Comparison of ENCODE assay signal across 11 mouse cellular contexts in genomic region chr10:96190168-96190987, GRCm38 (mm10). TPM values are rescaled to one million over a fixed set of nuclear protein-coding genes. Genes with fewer than 3 reads are reported as not detected.
DNase-seq lines count a peak whose midpoint lies in the region; ATAC-seq and TF ChIP-seq lines count a peak whose summit lies in the region.
"Had no signal": no experiment of that assay in that cellular context is flagged by ENCODE, and none has a peak within 500 bp of the region (broad histone marks: within the 10 kb centered on the region; RNA-seq: fewer than 3 reads in every experiment).

No protein-coding gene starts in this region.

- DNase-seq in cerebellum, postnatal 14 days, result peak; percentile 20 to 27
- DNase-seq in cerebellum, adult 2 months, result no peak
- peak; percentile 36 for DNase-seq in neural tube, embryonic 11.5 days (ENCODE audit: low spot score)
- no peak for DNase-seq in neural tube, embryonic 10.5 days (ENCODE audit: extremely low spot score, low spot score)
- DNase-seq in lung, postnatal 10 days, result peak; percentile 68
- DNase-seq in telencephalon, adult 2 months (ENCODE audit: low read depth, low spot score), result peak; percentile 42
- no peak for DNase-seq in left cerebral cortex, postnatal 10 days (ENCODE audit: extremely low spot score in 1 of 2, low spot score in 2 of 2)
- DNase-seq: liver, embryonic 13.5 days had no signal

- no peaks in the 10 kb centered on the region for H3K36me3 ChIP-seq in neural tube, embryonic 11.5 days (ENCODE audit: control insufficient read depth, insufficient read depth, low read length)
- H3K36me3 ChIP-seq: liver, embryonic 13.5 days had no signal

- ATAC-seq in neural tube, embryonic 11.5 days (ENCODE audit: insufficient read depth, low FRiP score, low TSS enrichment), result peak; percentile 35; the same call in 1 of the 2 replicates
- no peak for ATAC-seq in erythroid progenitor cell, adult 5-6 weeks (replicated peaks; ENCODE audit: low FRiP score, poor library complexity, severe bottlenecking)

- no peak for TF ChIP-seq CTCF in cerebellum, adult 2 months (IDR thresholded peaks at IDR 0.05; ENCODE audit: borderline replicate concordance, insufficient read depth, low read depth, low read length)

- no peaks in the 10 kb centered on the region for H3K27me3 ChIP-seq in cerebellum, adult 2 months (ENCODE audit: control insufficient read depth, insufficient read depth, low read length)
- H3K27me3 ChIP-seq in neural tube, embryonic 11.5 days (ENCODE audit: control insufficient read depth, insufficient read depth, low read length), result no peaks in the 10 kb centered on the region
- H3K27me3 ChIP-seq: liver, embryonic 13.5 days had no signal

- TF ChIP-seq POLR2A in cerebellum, adult 2 months (IDR thresholded peaks at IDR 0.05; ENCODE audit: borderline replicate concordance, insufficient read depth, low read length), result no peak

- no peak overlapping the region for H3K4me3 ChIP-seq in cerebellum, adult 2 months (replicated peaks; ENCODE audit: insufficient read depth, low read depth, low read length)
- H3K4me3 ChIP-seq in neural tube, embryonic 11.5 days (ENCODE audit: low read depth, low read length), result no peak overlapping the region
- H3K4me3 ChIP-seq: liver, embryonic 13.5 days had no signal

- 24% methylated on average over 10 of the region's 10 CpGs for WGBS in cerebellum, adult 2 months
- 42% methylated on average over 10 of the region's 10 CpGs for WGBS in neural tube, embryonic 11.5 days

- H3K27ac ChIP-seq in cerebellum, adult 2 months (ENCODE audit: insufficient read depth, low read length), result no peak overlapping the region
- no peak overlapping the region for H3K27ac ChIP-seq in neural tube, embryonic 11.5 days (ENCODE audit: low read depth, low read length)
- H3K27ac ChIP-seq: liver, embryonic 13.5 days had no signal

- H3K4me1 ChIP-seq in cerebellum, adult 2 months (ENCODE audit: control insufficient read depth, insufficient read depth, low read length), result no peaks in the 10 kb centered on the region; the same call in 1 of the 2 replicates
- 0 out of 2 replicates have a peak, but pooled peaks cover 3% of the 10 kb centered on the region for H3K4me1 ChIP-seq in neural tube, embryonic 11.5 days (ENCODE audit: control insufficient read depth, insufficient read depth, low read length)

- no peaks in the 10 kb centered on the region for H3K9me3 ChIP-seq in neural tube, embryonic 11.5 days (ENCODE audit: control insufficient read depth, low read length)
- H3K9me3 ChIP-seq: liver, embryonic 13.5 days had no signal

- H3K4me2 ChIP-seq in neural tube, embryonic 11.5 days (ENCODE audit: low read depth), result no peak overlapping the region
- H3K4me2 ChIP-seq: liver, embryonic 13.5 days had no signal

- intact Hi-C loops in left cerebral cortex, postnatal 10 days (cut with DNase I), result no loop called here

- no peak overlapping the region for H3K9ac ChIP-seq in neural tube, embryonic 11.5 days (ENCODE audit: low read length)
- H3K9ac ChIP-seq: liver, embryonic 13.5 days had no signal

RNA-seq across cellular contexts. Expression of gene Gm5426, which starts 54.0 kb away (rescaled TPM):
- not detected in 2 replicates for polyA plus RNA-seq in cerebellum, adult 2 months (2012; rRNA removed)
- not detected in 2 replicates for polyA plus RNA-seq in neural tube, embryonic 11.5 days (2014; fragmentation: Nextera tagmentation; extraction: Ambion mirVana)
- not detected in 2 replicates for total RNA-seq in erythroid progenitor cell, adult 5-6 weeks (2015; ENCODE audit: low replicate concordance)
- not detected in 2 replicates for total RNA-seq in erythroid progenitor cell, adult 5-6 weeks (2017; ENCODE audit: low replicate concordance)
- total RNA-seq in left cerebral cortex, postnatal 10 days (2021), result not detected
- total RNA-seq: granulocyte monocyte progenitor cell, adult 5-6 weeks had no signal
- polyA plus RNA-seq: kidney, embryonic 16.5 days; liver, embryonic 13.5 days had no signal

Comparison
In these comparisons a context has a peak if more than half of its experiments do, and no peak if none do; other contexts are left out.
1. DNase-seq: peak in cerebellum, postnatal 14 days (2 of 2), neural tube, embryonic 11.5 days (single experiment), lung, postnatal 10 days (single experiment) and telencephalon, adult 2 months (single experiment); none in cerebellum, adult 2 months (0 of 2), neural tube, embryonic 10.5 days (single experiment) and left cerebral cortex, postnatal 10 days (0 of 2).